Mouse (Mus musculus): ENCODE measurements around the gene Snapc1. TPM values are rescaled to one million over a fixed set of nuclear protein-coding genes. Genes with fewer than 3 reads are reported as not detected.

The Snapc1 gene
- 34.9 and 38.6 TPM in 2 replicates for polyA plus RNA-seq (2015; fragmentation: Nextera tagmentation; extraction: Ambion mirVana)

GRCm38 (mm10) chr12:73964291-73965281 lies at the start of gene Snapc1:
TSS of gene Snapc1 (plus strand) at chr12:73964481.
- Histone ChIP-seq H3K4me1 (replicated peaks) (peaks cover 16% of the 10 kb centered on the region), H3K36me3 (peaks cover 19% of the 10 kb centered on the region), H3K27me3 (no peaks in the 10 kb centered on the region), H3K4me2 (peak within 1 kb of the TSS; percentile 62), H3K9ac (peak within 1 kb of the TSS; percentile 76), H3K27ac (replicated peaks) (peak within 1 kb of the TSS; percentile 82), H3K4me3 (peak within 1 kb of the TSS; percentile 85), H3K9me3 (no peaks in the 10 kb centered on the region)
- 1% methylated on average over 60 of the region's 60 CpGs for WGBS
- ATAC-seq (ENCODE audit: low FRiP score, low read depth): peak; percentile 100

- no peaks in the 10 kb centered on the region for H3K27me3 ChIP-seq
- 94% methylated on average over 5 of the region's 5 CpGs for WGBS
- H3K9ac ChIP-seq: no peak overlapping the region
- H3K27ac ChIP-seq (replicated peaks): no peak overlapping the region
- no peak overlapping the region for H3K4me2 ChIP-seq
- H3K9me3 ChIP-seq: no peaks in the 10 kb centered on the region
- H3K36me3 ChIP-seq: no peaks in the 10 kb centered on the region
- ATAC-seq (ENCODE audit: low FRiP score, low read depth): no peak
- no peak overlapping the region for H3K4me3 ChIP-seq
- H3K4me1 ChIP-seq (replicated peaks): 0 out of 2 replicates have a peak, but pooled peaks cover 6% of the 10 kb centered on the region
Measured at GRCm38 (mm10) chr12:73918479-73918878, 45.8 kb upstream of the Snapc1 start.

- H3K9ac ChIP-seq: no peak overlapping the region
- WGBS: 84% methylated on average over 3 of the region's 3 CpGs
- H3K9me3 ChIP-seq: no peaks in the 10 kb centered on the region
- no peak overlapping the region for H3K27ac ChIP-seq (replicated peaks)
- peaks cover 54% of the 10 kb centered on the region for H3K36me3 ChIP-seq
- no peak overlapping the region for H3K4me2 ChIP-seq
- no peak for ATAC-seq (ENCODE audit: low FRiP score, low read depth)
- H3K27me3 ChIP-seq: no peaks in the 10 kb centered on the region
- no peak overlapping the region for H3K4me3 ChIP-seq
- H3K4me1 ChIP-seq (replicated peaks): no peaks in the 10 kb centered on the region
Measured at GRCm38 (mm10) chr12:73930266-73930665, 34.0 kb upstream of the Snapc1 start.

GRCm38 (mm10) chr12:73931274-73931673 lies 33.0 kb upstream of the Snapc1 start:
- H3K9me3 ChIP-seq: no peaks in the 10 kb centered on the region
- no peak overlapping the region for H3K4me2 ChIP-seq
- H3K4me1 ChIP-seq (replicated peaks): no peaks in the 10 kb centered on the region
- H3K36me3 ChIP-seq: peaks cover 59% of the 10 kb centered on the region
- H3K9ac ChIP-seq: no peak overlapping the region
- no peak for ATAC-seq (ENCODE audit: low FRiP score, low read depth)
- 61% methylated on average over 5 of the region's 5 CpGs for WGBS
- no peak overlapping the region for H3K27ac ChIP-seq (replicated peaks)
- no peak overlapping the region for H3K4me3 ChIP-seq
- no peaks in the 10 kb centered on the region for H3K27me3 ChIP-seq

GRCm38 (mm10) chr12:73934528-73934927 lies 29.8 kb upstream of the Snapc1 start:
- Histone ChIP-seq H3K27me3 (no peaks in the 10 kb centered on the region), H3K27ac (replicated peaks) (no peak overlapping the region), H3K9ac (no peak overlapping the region), H3K36me3 (peaks cover 65% of the 10 kb centered on the region), H3K4me2 (no peak overlapping the region), H3K4me1 (replicated peaks) (no peaks in the 10 kb centered on the region), H3K4me3 (no peak overlapping the region), H3K9me3 (no peaks in the 10 kb centered on the region)
- no peak for ATAC-seq (ENCODE audit: low FRiP score, low read depth)
- WGBS: 84% methylated on average over 2 of the region's 2 CpGs

GRCm38 (mm10) chr12:73937353-73937752 lies 26.9 kb upstream of the Snapc1 start, which contains the start of gene Gm49321:
TSS of gene Gm49321 (plus strand) at chr12:73937653.
- no peak within 1 kb of the TSS for H3K27ac ChIP-seq (replicated peaks)
- 92% methylated on average over 1 of the region's 1 CpGs for WGBS
- no peaks in the 10 kb centered on the region for H3K27me3 ChIP-seq
- H3K36me3 ChIP-seq: peaks cover 64% of the 10 kb centered on the region
- H3K4me3 ChIP-seq: no peak within 1 kb of the TSS
- no peak within 1 kb of the TSS for H3K4me2 ChIP-seq
- H3K4me1 ChIP-seq (replicated peaks): no peaks in the 10 kb centered on the region
- no peaks in the 10 kb centered on the region for H3K9me3 ChIP-seq
- H3K9ac ChIP-seq: no peak within 1 kb of the TSS
- no peak for ATAC-seq (ENCODE audit: low FRiP score, low read depth)

GRCm38 (mm10) chr12:73939542-73939941 lies 24.7 kb upstream of the Snapc1 start:
- H3K4me3 ChIP-seq: no peak overlapping the region
- H3K27ac ChIP-seq (replicated peaks): no peak overlapping the region
- H3K4me2 ChIP-seq: no peak overlapping the region
- H3K9ac ChIP-seq: no peak overlapping the region
- 95% methylated on average over 6 of the region's 6 CpGs for WGBS
- no peak for ATAC-seq (ENCODE audit: low FRiP score, low read depth)
- no peaks in the 10 kb centered on the region for H3K27me3 ChIP-seq
- H3K36me3 ChIP-seq: peaks cover 66% of the 10 kb centered on the region
- no peaks in the 10 kb centered on the region for H3K9me3 ChIP-seq
- no peaks in the 10 kb centered on the region for H3K4me1 ChIP-seq (replicated peaks)

- Histone ChIP-seq H3K9ac (no peak overlapping the region), H3K4me3 (no peak overlapping the region), H3K27me3 (no peaks in the 10 kb centered on the region), H3K4me2 (no peak overlapping the region), H3K9me3 (no peaks in the 10 kb centered on the region), H3K27ac (replicated peaks) (no peak overlapping the region), H3K36me3 (peaks cover 18% of the 10 kb centered on the region), H3K4me1 (replicated peaks) (peaks cover 22% of the 10 kb centered on the region)
- WGBS: 90% methylated on average over 4 of the region's 4 CpGs
- ATAC-seq (ENCODE audit: low FRiP score, low read depth): no peak
Measured at GRCm38 (mm10) chr12:73948415-73948814, 15.9 kb upstream of the Snapc1 start.

GRCm38 (mm10) chr12:73949318-73950058 lies 14.8 kb upstream of the Snapc1 start:
- peaks cover 23% of the 10 kb centered on the region for H3K4me1 ChIP-seq (replicated peaks)
- 4% methylated on average over 46 of the region's 46 CpGs for whole genome bisulfite sequencing
- peak overlapping the region; percentile 44 for H3K4me3 ChIP-seq
- no peaks in the 10 kb centered on the region for H3K9me3 ChIP-seq
- no peaks in the 10 kb centered on the region for H3K27me3 ChIP-seq
- peak overlapping the region; percentile 1; the same call in 1 of the 2 replicates for H3K27ac ChIP-seq (replicated peaks)
- H3K4me2 ChIP-seq: peak overlapping the region; percentile 79
- peaks cover 9% of the 10 kb centered on the region for H3K36me3 ChIP-seq
- ATAC-seq (ENCODE audit: low FRiP score, low read depth): peak; percentile 90
- peak overlapping the region; percentile 59 for H3K9ac ChIP-seq

GRCm38 (mm10) chr12:73952879-73953278 lies 11.4 kb upstream of the Snapc1 start:
- 5% methylated on average over 15 of the region's 15 CpGs for WGBS
- no peak overlapping the region for H3K27ac ChIP-seq (replicated peaks)
- no peaks in the 10 kb centered on the region; the same call in 1 of the 2 replicates for H3K36me3 ChIP-seq
- H3K4me1 ChIP-seq (replicated peaks): peaks cover 23% of the 10 kb centered on the region
- H3K9me3 ChIP-seq: no peaks in the 10 kb centered on the region
- peak overlapping the region; percentile 21; the same call in 1 of the 2 replicates for H3K9ac ChIP-seq
- H3K27me3 ChIP-seq: no peaks in the 10 kb centered on the region
- peak overlapping the region; percentile 60 for H3K4me2 ChIP-seq
- H3K4me3 ChIP-seq: peak overlapping the region; percentile 31
- ATAC-seq (ENCODE audit: low FRiP score, low read depth): no peak

- no peaks in the 10 kb centered on the region for H3K9me3 ChIP-seq
- H3K4me3 ChIP-seq: peak overlapping the region; percentile 31
- ATAC-seq (ENCODE audit: low FRiP score, low read depth): no peak
- H3K36me3 ChIP-seq: no peaks in the 10 kb centered on the region
- peak overlapping the region; percentile 21; the same call in 1 of the 2 replicates for H3K9ac ChIP-seq
- H3K27me3 ChIP-seq: no peaks in the 10 kb centered on the region
- 51% methylated on average over 14 of the region's 14 CpGs for WGBS
- peaks cover 23% of the 10 kb centered on the region for H3K4me1 ChIP-seq (replicated peaks)
- no peak overlapping the region for H3K27ac ChIP-seq (replicated peaks)
- H3K4me2 ChIP-seq: peak overlapping the region; percentile 60
Measured at GRCm38 (mm10) chr12:73953420-73954186, 10.7 kb upstream of the Snapc1 start.
